Mouse (Mus musculus): ENCODE data around the gene Cpne2.

- TF ChIP-seq CTCF (IDR thresholded peaks at IDR 0.05; ENCODE audit: borderline replicate concordance, extremely low read depth, insufficient read depth, insufficient read length) (peak; percentile 28; the same call in 1 of the 2 replicates), POLR2A (IDR thresholded peaks at IDR 0.05; ENCODE audit: borderline replicate concordance, extremely low read depth, insufficient read depth, insufficient read length, poor library complexity, severe bottlenecking) (no peak)
Measured at GRCm38 (mm10) chr8:94532873-94533671, at the start of gene Cpne2.
